Mouse (Mus musculus) thymus, adult 2 months (tissue): Measurements from ENCODE around the gene Esm1.

ENCODE experiments used
- CTCF ChIP-seq: fragments of 200-500 bp; IDR thresholded peaks from 2 replicates; pipeline ENCODE4 v1.5.1; 2012; ENCODE audit warnings: mild to moderate bottlenecking, control low read depth, low read length, moderate library complexity, borderline replicate concordance; ENCODE audit not compliant: control insufficient read depth, poor library complexity, insufficient read depth; ENCODE audit errors: extremely low read depth
- POLR2A ChIP-seq: fragments of 200-500 bp; IDR thresholded peaks from 2 replicates; pipeline ENCODE4 v1.6.1; 2012; ENCODE audit warnings: mild to moderate bottlenecking, low read length, control low read depth, moderate library complexity; ENCODE audit not compliant: control insufficient read depth, poor library complexity, insufficient read depth; ENCODE audit errors: extremely low read depth

DNA sequence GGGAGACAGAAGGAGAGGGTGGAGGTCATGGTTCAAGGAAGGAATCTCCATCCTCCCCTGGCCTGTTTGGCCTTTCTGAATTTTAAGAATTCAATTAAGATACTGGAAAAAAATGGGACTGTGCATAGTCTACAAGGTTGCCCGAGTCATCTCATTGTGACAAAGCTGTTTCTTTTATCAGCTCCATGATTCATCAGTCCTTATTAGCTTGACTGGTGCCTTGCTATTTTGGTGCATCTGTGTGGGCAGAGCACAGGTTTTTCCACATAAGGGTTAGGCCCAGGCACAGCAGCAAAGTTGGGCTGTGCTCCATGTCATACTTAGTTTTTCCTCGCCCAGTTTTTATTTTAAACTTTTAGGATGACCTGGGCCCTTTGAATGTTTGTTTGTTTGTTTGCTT lies 47.3 kb downstream of the Esm1 start:
- TF ChIP-seq POLR2A (no peak), CTCF (no peak)
